Mouse (Mus musculus) heart, embryonic 15.5 days (tissue): ENCODE measurements around the gene Sugp2. TPM values are rescaled to one million over a fixed set of nuclear protein-coding genes. Genes with fewer than 3 reads are reported as not detected.
"Not testable (repeated sequence)": the region's sequence is repeated elsewhere in the genome, so short reads cannot be mapped to it uniquely, and the experiment has no call there.

Source experiments
- ATAC-seq: fragments of 200-750 bp; cut with Nextera tagmentation; replicated peaks from 2 replicates; pipeline ENCODE4 v1.8.0; 2017; ENCODE audit warnings: low read depth, moderate TSS enrichment; ENCODE audit not compliant: insufficient number of reproducible peaks, insufficient read depth, low FRiP score
- H3K27ac ChIP-seq: fragments of 300-500 bp; sonication (generic); 2 replicates; pipeline ENCODE4 v1.5.1; 2015; ENCODE audit warnings: mild to moderate bottlenecking, inconsistent platforms
- H3K27me3 ChIP-seq: fragments of 300-500 bp; sonication (generic); 2 replicates; pipeline ENCODE4 v1.6.1; 2015; ENCODE audit warnings: inconsistent platforms
- H3K36me3 ChIP-seq: fragments of 300-500 bp; sonication (generic); 2 replicates; pipeline ENCODE4 v1.6.1; 2015; ENCODE audit warnings: mild to moderate bottlenecking, inconsistent platforms
- H3K4me1 ChIP-seq: fragments of 300-500 bp; sonication (generic); replicated peaks from 2 replicates; pipeline ENCODE4 v1.6.1; 2015; ENCODE audit warnings: inconsistent platforms
- H3K4me2 ChIP-seq: fragments of 300-500 bp; sonication (generic); 2 replicates; pipeline ENCODE4 v1.6.1; 2015; ENCODE audit warnings: inconsistent platforms, mild to moderate bottlenecking, moderate library complexity
- H3K4me3 ChIP-seq: fragments of 300-500 bp; sonication (generic); 2 replicates; pipeline ENCODE4 v1.5.1; 2015; ENCODE audit warnings: mild to moderate bottlenecking, inconsistent platforms
- H3K9ac ChIP-seq: fragments of 300-500 bp; sonication (generic); 2 replicates; pipeline ENCODE4 v1.6.1; 2015; ENCODE audit warnings: mild to moderate bottlenecking, inconsistent platforms
- H3K9me3 ChIP-seq: fragments of 300-500 bp; sonication (generic); replicated peaks from 2 replicates; pipeline ENCODE4 v1.6.1; 2016; ENCODE audit warnings: inconsistent platforms
- WGBS: fragments of 180-500 bp; shearing (Covaris S2); methylation state at CpG from one replicate; pipeline ENCODE4 v1.1.7; 2015; ENCODE audit warnings: mixed read lengths; 5-methylcytosine and 5-hydroxymethylcytosine counted together
- polyA plus RNA-seq: library from polyadenylated mRNA; unstranded; fragments of >200 nt; fragmentation: Nextera tagmentation; extraction: Ambion mirVana; gene quantifications from 2 replicates; pipeline ENCODE4 v1.2.1, GENCODE M21; 2015

Sugp2 gene
- polyA plus RNA-seq, 1 experiment from 2014 or later = 22.1 TPM

- Histone ChIP-seq H3K4me1 (peaks cover 15% of the 10 kb centered on the region), H3K4me2 (peak overlapping the region; percentile 95), H3K36me3 (no peaks in the 10 kb centered on the region), H3K27ac (peak overlapping the region; percentile 57), H3K4me3 (peak overlapping the region; percentile 16), H3K9ac (peak overlapping the region; percentile 20; the same call in 1 of the 2 replicates), H3K9me3 (no peaks in the 10 kb centered on the region), H3K27me3 (no peaks in the 10 kb centered on the region)
- no peak for ATAC-seq
- 20% methylated on average over 8 of the region's 8 CpGs for WGBS
Measured at GRCm38 (mm10) chr8:70210538-70210937, 23.5 kb upstream of the Sugp2 start.

- H3K9me3 ChIP-seq = no peaks in the 10 kb centered on the region
- peak overlapping the region; percentile 83 for H3K9ac ChIP-seq
- ATAC-seq = no peak
- no peak overlapping the region for H3K27ac ChIP-seq
- H3K4me3 ChIP-seq = peak overlapping the region; percentile 80
- WGBS = 81% methylated on average over 1 of the region's 1 CpGs
- H3K4me1 ChIP-seq = peaks cover 15% of the 10 kb centered on the region
- no peaks in the 10 kb centered on the region for H3K36me3 ChIP-seq
- H3K27me3 ChIP-seq = no peaks in the 10 kb centered on the region
- peak overlapping the region; percentile 95 for H3K4me2 ChIP-seq
Measured at GRCm38 (mm10) chr8:70211275-70211674, 22.8 kb upstream of the Sugp2 start.

GRCm38 (mm10) chr8:70211726-70212111, 22.3 kb upstream of the Sugp2 start:
- Histone ChIP-seq H3K4me3 (peak overlapping the region; percentile 80), H3K9ac (peak overlapping the region; percentile 83), H3K9me3 (no peaks in the 10 kb centered on the region), H3K27ac (peak overlapping the region; percentile 83), H3K36me3 (no peaks in the 10 kb centered on the region), H3K4me1 (peaks cover 18% of the 10 kb centered on the region), H3K27me3 (no peaks in the 10 kb centered on the region), H3K4me2 (peak overlapping the region; percentile 95)
- ATAC-seq = no peak; the same call in 1 of the 2 replicates
- under 1% methylated on average over 31 of the region's 31 CpGs for WGBS

- Histone ChIP-seq H3K9me3 (no peaks in the 10 kb centered on the region), H3K36me3 (no peaks in the 10 kb centered on the region), H3K4me3 (peak within 1 kb of the TSS; percentile 80), H3K9ac (peak within 1 kb of the TSS; percentile 83), H3K4me2 (peak within 1 kb of the TSS; percentile 95), H3K27me3 (no peaks in the 10 kb centered on the region), H3K27ac (peak within 1 kb of the TSS; percentile 83), H3K4me1 (peaks cover 19% of the 10 kb centered on the region)
- peak; percentile 97 for ATAC-seq
- WGBS = under 1% methylated on average over 66 of the region's 66 CpGs
Measured at GRCm38 (mm10) chr8:70212112-70213055, 21.6 kb upstream of the Sugp2 start, which contains the start of gene Slc25a42. Gene Slc25a42, minus strand, starts transcription at chr8:70212305.

- no peak overlapping the region for H3K4me3 ChIP-seq
- no peaks in the 10 kb centered on the region for H3K36me3 ChIP-seq
- WGBS = 68% methylated on average over 3 of the region's 3 CpGs
- H3K9me3 ChIP-seq = no peaks in the 10 kb centered on the region
- no peak overlapping the region for H3K4me2 ChIP-seq
- no peak for ATAC-seq
- H3K9ac ChIP-seq = no peak overlapping the region
- peaks cover 19% of the 10 kb centered on the region for H3K4me1 ChIP-seq
- no peak overlapping the region for H3K27ac ChIP-seq
- H3K27me3 ChIP-seq = no peaks in the 10 kb centered on the region
Measured at GRCm38 (mm10) chr8:70214411-70214810, 19.6 kb upstream of the Sugp2 start.

- H3K9me3 ChIP-seq = no peaks in the 10 kb centered on the region
- no peaks in the 10 kb centered on the region for H3K27me3 ChIP-seq
- H3K27ac ChIP-seq = no peak overlapping the region
- H3K36me3 ChIP-seq = no peaks in the 10 kb centered on the region
- 58% methylated on average over 5 of the region's 5 CpGs for WGBS
- no peak overlapping the region for H3K4me3 ChIP-seq
- no peak for ATAC-seq
- peaks cover 26% of the 10 kb centered on the region for H3K4me1 ChIP-seq
- no peak overlapping the region for H3K4me2 ChIP-seq
- H3K9ac ChIP-seq = no peak overlapping the region
Measured at GRCm38 (mm10) chr8:70215092-70215491, 18.9 kb upstream of the Sugp2 start.

GRCm38 (mm10) chr8:70216161-70216560, 17.9 kb upstream of the Sugp2 start:
- not testable (repeated sequence) for H3K4me3 ChIP-seq, H3K9me3 ChIP-seq, H3K27me3 ChIP-seq, H3K9ac ChIP-seq, H3K4me2 ChIP-seq, H3K27ac ChIP-seq, ATAC-seq, H3K36me3 ChIP-seq
- peaks cover 26% of the 10 kb centered on the region for H3K4me1 ChIP-seq
- 74% methylated on average over 3 of the region's 3 CpGs for WGBS

- no peaks in the 10 kb centered on the region for H3K36me3 ChIP-seq
- H3K4me1 ChIP-seq = peaks cover 26% of the 10 kb centered on the region
- ATAC-seq = no peak
- H3K27ac ChIP-seq = no peak overlapping the region
- H3K27me3 ChIP-seq = no peaks in the 10 kb centered on the region
- no peak overlapping the region for H3K9ac ChIP-seq
- no peak overlapping the region for H3K4me3 ChIP-seq
- H3K9me3 ChIP-seq = no peaks in the 10 kb centered on the region
- H3K4me2 ChIP-seq = no peak overlapping the region
- WGBS = 62% methylated on average over 1 of the region's 1 CpGs
Measured at GRCm38 (mm10) chr8:70216566-70216965, 17.5 kb upstream of the Sugp2 start.

- ATAC-seq = no peak
- no peak overlapping the region for H3K27ac ChIP-seq
- H3K9ac ChIP-seq = no peak overlapping the region
Measured at GRCm38 (mm10) chr8:70217441-70217840, 16.6 kb upstream of the Sugp2 start.

GRCm38 (mm10) chr8:70219107-70219684, 14.8 kb upstream of the Sugp2 start:
- H3K4me3 ChIP-seq = no peak overlapping the region
- peaks cover 22% of the 10 kb centered on the region for H3K4me1 ChIP-seq
- no peak overlapping the region for H3K27ac ChIP-seq
- H3K9ac ChIP-seq = no peak overlapping the region
- WGBS = 54% methylated on average over 5 of the region's 5 CpGs
- no peak overlapping the region for H3K4me2 ChIP-seq
- ATAC-seq = no peak
- no peaks in the 10 kb centered on the region for H3K9me3 ChIP-seq
- H3K27me3 ChIP-seq = no peaks in the 10 kb centered on the region
- H3K36me3 ChIP-seq = peaks cover 13% of the 10 kb centered on the region; the same call in 1 of the 2 replicates

More at GRCm38 (mm10) chr8:70217441-70217840, 16.6 kb upstream of the Sugp2 start:
- Histone ChIP-seq H3K4me1 (peaks cover 26% of the 10 kb centered on the region), H3K9me3 (no peaks in the 10 kb centered on the region), H3K36me3 (peaks cover 7% of the 10 kb centered on the region; the same call in 1 of the 2 replicates), H3K4me2 (no peak overlapping the region), H3K4me3 (no peak overlapping the region), H3K27me3 (no peaks in the 10 kb centered on the region)

GRCm38 (mm10) chr8:70220236-70220840, 13.7 kb upstream of the Sugp2 start:
- Histone ChIP-seq H3K36me3 (peaks cover 24% of the 10 kb centered on the region; the same call in 1 of the 2 replicates), H3K9me3 (no peaks in the 10 kb centered on the region), H3K27me3 (no peaks in the 10 kb centered on the region), H3K27ac (peak overlapping the region; percentile 33), H3K4me3 (no peak overlapping the region), H3K4me2 (no peak overlapping the region), H3K4me1 (peaks cover 22% of the 10 kb centered on the region), H3K9ac (0 out of 2 replicates have a peak overlapping the region, but pooled peaks have one; percentile 22)
- WGBS = 63% methylated on average over 8 of the region's 8 CpGs
- ATAC-seq = peak; percentile 41; the same call in 1 of the 2 replicates
